Mouse (Mus musculus): ENCODE data around the gene Rhox3g.
"Not testable (repeated sequence)": the region's sequence is repeated elsewhere in the genome, so short reads cannot be mapped to it uniquely, and the experiment has no call there.

Rhox3g gene

GRCm38 (mm10) chrX:37628512-37628911 is at the start of gene Rhox3g:
Gene Rhox3g (minus strand): TSS chrX:37628612.
- DNase-seq = not testable (repeated sequence)

DNA sequence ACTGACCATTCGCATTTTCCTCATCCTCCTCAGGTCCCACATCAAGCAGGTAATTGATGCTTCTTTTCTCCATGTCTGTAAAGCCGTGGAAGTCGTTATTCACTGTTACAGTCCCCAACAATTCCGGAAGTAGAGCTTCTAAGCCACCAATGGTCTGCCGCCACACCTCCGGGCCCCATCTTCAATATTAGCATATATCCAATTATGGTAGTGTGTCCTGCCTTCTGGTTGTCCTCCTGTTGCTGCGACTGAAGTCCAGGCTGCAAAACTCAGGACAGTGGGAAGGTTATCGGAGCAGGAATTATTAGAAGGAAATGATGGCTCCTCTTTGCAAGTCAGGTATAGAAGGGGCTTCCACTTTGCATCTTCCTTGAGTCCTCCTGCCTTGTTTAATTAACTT is 44.8 kb upstream of the Rhox3g start, which contains the start of gene Rhox2h:
Gene Rhox2h, minus strand, starts transcription at position 101 of the 400 bp plus-strand sequence.
- not testable (repeated sequence) for DNase-seq

DNA sequence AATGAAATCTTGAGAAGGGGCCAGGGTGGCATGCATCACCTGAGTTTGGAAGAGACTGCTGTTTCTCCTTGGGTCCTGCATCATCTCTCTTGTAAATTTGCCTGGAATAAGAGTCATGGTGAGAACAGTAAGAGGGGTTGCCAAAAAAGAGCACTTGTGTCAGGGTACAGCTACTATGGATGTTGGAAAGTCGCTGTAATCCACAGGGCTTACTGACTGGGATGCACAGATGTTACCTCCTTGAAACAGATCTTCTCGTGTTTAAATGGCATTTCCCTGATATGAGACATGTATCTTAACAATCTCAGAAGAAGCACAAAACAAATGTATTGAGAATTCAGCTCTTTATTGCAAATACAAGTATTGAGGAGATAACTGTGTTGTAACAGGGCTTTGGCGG is 40.3 kb upstream of the Rhox3g start, which contains the start of gene Rhox3h:
Gene Rhox3h, minus strand, starts transcription at position 101 of the 400 bp plus-strand sequence.
- not testable (repeated sequence) for DNase-seq

GRCm38 (mm10) chrX:37651227-37651626 is 22.8 kb upstream of the Rhox3g start, which contains the start of gene Rhox4g:
Gene Rhox4g (minus strand): TSS chrX:37651327.
- DNase-seq = not testable (repeated sequence)

- DNase-seq = not testable (repeated sequence)
Observed at GRCm38 (mm10) chrX:37643370-37643769, 15.0 kb upstream of the Rhox3g start, which contains the start of gene Rhox2g. Gene Rhox2g (minus strand): TSS chrX:37643470.

- not testable (repeated sequence) for DNase-seq
Observed at GRCm38 (mm10) chrX:37607604-37608003, 20.8 kb downstream of the Rhox3g start, which contains the start of gene Rhox4f. Gene Rhox4f (minus strand): TSS chrX:37607704.

DNA sequence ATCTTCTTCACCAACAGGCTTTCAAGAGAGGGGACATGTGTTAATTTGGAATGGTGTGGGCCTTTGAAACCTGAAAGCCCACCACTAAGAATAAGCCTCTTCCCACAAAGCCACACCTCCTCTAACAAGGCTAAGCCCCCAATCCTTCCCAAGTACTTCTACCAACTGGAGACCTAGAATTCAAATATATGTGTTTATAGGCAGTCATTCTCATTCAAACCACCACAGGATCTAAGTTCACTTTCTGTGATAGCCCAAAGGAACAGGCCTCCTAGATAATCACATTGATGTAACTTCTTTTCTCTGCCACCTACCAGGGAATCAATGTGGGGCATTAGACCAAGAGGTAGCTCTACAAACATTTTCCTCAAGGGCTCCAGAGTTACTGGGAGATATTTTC is 47.7 kb downstream of the Rhox3g start, which contains the start of gene Rhox3f:
Gene Rhox3f, plus strand, starts transcription at position 301 of the 400 bp plus-strand sequence.
- DNase-seq = not testable (repeated sequence)
